Mouse (Mus musculus): ENCODE measurements around the gene Ccdc28a.

DNA sequence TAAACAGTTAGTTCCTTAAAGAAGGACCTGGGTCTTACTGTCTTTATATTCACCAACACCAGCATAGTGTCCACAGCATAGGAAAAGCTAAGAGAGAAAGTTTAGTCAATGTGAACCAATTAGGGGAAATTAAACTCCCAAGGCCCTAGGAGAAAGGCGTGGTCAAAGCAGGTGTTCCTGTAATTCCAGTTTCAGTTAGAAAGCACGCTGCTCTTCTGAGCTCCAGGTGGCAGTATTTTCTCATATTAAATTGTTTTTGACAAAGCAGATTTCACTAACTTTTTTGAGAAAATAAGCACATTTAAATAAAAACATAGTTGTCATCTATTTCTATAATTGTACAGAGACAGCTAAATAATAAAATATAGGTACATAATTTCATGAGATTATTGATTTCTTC lies 8.8 kb upstream of the Ccdc28a start:
- TF ChIP-seq CTCF (IDR thresholded peaks at IDR 0.05; ENCODE audit: borderline replicate concordance, insufficient read depth, low read depth, low read length), result no peak
- TF ChIP-seq POLR2A (IDR thresholded peaks at IDR 0.05; ENCODE audit: borderline replicate concordance, insufficient read depth, low read length), result no peak

All from cerebellum, adult 2 months (tissue).